Mouse (Mus musculus) kidney, adult 2 months (tissue): ENCODE measurements around the gene Cyld.

Source experiments
- CTCF ChIP-seq: fragments of 200-500 bp; conservative IDR thresholded peaks from 2 replicates; pipeline ENCODE4 v1.5.1; 2011; ENCODE audit warnings: low read depth, mild to moderate bottlenecking, control low read depth, low read length, moderate library complexity, mixed read lengths; ENCODE audit not compliant: insufficient read depth, insufficient read length
- POLR2A ChIP-seq: fragments of 200-500 bp; IDR thresholded peaks from one replicate; pipeline ENCODE4 v1.6.1; 2011; ENCODE audit warnings: low read depth, low read length, control low read depth

GRCm38 (mm10) chr8:88775298-88775646, 78.4 kb downstream of the Cyld start:
- no peak for TF ChIP-seq POLR2A
- TF ChIP-seq CTCF = no peak
